Mouse (Mus musculus) kidney, postnatal 0 days (tissue): ENCODE data around the gene Pp2d1. TPM values are rescaled to one million over a fixed set of nuclear protein-coding genes. Genes with fewer than 3 reads are reported as not detected.
A peak's percentile ranks its signal among the peaks of the same experiment; 100 is the strongest.

Experiments used
- ATAC-seq: fragments of 200-750 bp; cut with Nextera tagmentation; replicated peaks from 2 replicates; pipeline ENCODE4 v1.8.0; 2017; ENCODE audit warnings: low read depth, moderate number of reproducible peaks, moderate TSS enrichment, moderate library complexity; ENCODE audit not compliant: low FRiP score
- DNase-seq: peaks from one replicate; pipeline ENCODE4 v3.0.0-alpha.2; 2016; ENCODE audit warnings: low spot score
- H3K27ac ChIP-seq: fragments of 300-500 bp; sonication (generic); 2 replicates; pipeline ENCODE4 v1.5.1; 2014; ENCODE audit warnings: mild to moderate bottlenecking
- H3K27me3 ChIP-seq: fragments of 300-500 bp; sonication (generic); 2 replicates; pipeline ENCODE4 v1.6.1; 2014; ENCODE audit warnings: low read length, mixed read lengths; ENCODE audit not compliant: insufficient read depth
- H3K36me3 ChIP-seq: fragments of 300-500 bp; sonication (generic); 2 replicates; pipeline ENCODE4 v1.6.1; 2014; ENCODE audit warnings: low read length, mixed read lengths; ENCODE audit not compliant: insufficient read depth
- H3K4me1 ChIP-seq: fragments of 300-500 bp; sonication (generic); replicated peaks from 2 replicates; pipeline ENCODE4 v1.6.1; 2014; ENCODE audit warnings: antibody characterized with exemption, low read length, mixed read lengths; ENCODE audit not compliant: insufficient read depth
- H3K4me2 ChIP-seq: fragments of 300-500 bp; sonication (generic); 2 replicates; pipeline ENCODE4 v1.6.1; 2014; ENCODE audit warnings: mild to moderate bottlenecking, low read length, moderate library complexity, mixed read lengths
- H3K4me3 ChIP-seq: fragments of 300-500 bp; sonication (generic); replicated peaks from 2 replicates; pipeline ENCODE4 v1.5.1; 2014; ENCODE audit warnings: low read depth, low read length
- H3K9ac ChIP-seq: fragments of 300-500 bp; sonication (generic); 2 replicates; pipeline ENCODE4 v1.6.1; 2014; ENCODE audit warnings: low read depth, low read length
- H3K9me3 ChIP-seq: fragments of 300-500 bp; sonication (generic); replicated peaks from 2 replicates; pipeline ENCODE4 v1.6.1; 2016; ENCODE audit warnings: low read length, inconsistent platforms, mixed read lengths
- CTCF ChIP-seq: IDR thresholded peaks from 2 replicates; pipeline ENCODE4 v1.5.1; 2016; ENCODE audit warnings: antibody characterized with exemption, low read depth, mild to moderate bottlenecking, moderate library complexity
- WGBS: fragments of 180-500 bp; shearing (Covaris S2); extraction: QIAGEN DNeasy Blood & Tissue Kit; methylation state at CpG from one replicate; pipeline ENCODE4 v1.1.7; 2014; 5-methylcytosine and 5-hydroxymethylcytosine counted together
- polyA plus RNA-seq: library from polyadenylated mRNA; unstranded; fragments of >200 nt; fragmentation: Nextera tagmentation; extraction: Ambion mirVana; gene quantifications from 2 replicates; pipeline ENCODE4 v1.2.1, GENCODE M21; 2015

Gene Pp2d1
- polyA plus RNA-seq, 1 experiment from 2014 or later, result 0.22 TPM

DNA sequence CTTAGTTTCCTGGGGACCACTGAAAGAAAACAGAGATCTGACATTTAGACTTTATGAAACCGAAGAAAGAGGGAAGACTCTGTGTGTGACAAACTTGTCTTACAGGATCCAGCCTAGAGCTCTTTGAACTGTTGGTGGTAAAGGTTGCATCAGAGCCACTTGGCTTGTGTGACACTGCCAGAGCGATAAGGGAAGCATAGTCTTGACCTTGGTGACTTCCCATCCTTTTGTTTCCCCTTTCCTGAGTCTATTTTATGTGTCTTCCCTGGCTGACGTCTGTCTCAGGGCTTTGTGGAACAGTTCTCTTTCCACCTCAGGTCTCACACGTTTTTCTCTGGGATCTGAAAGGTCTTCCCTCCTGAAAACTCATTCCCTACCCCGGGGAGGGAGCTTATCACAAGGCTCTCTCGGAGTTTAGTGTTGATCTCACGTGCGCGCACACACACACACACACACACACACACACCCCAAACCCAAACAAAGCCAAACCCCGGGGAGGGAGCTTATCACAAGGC lies 31.2 kb upstream of the Pp2d1 start:
- WGBS, result 49% methylated on average over 10 of the region's 10 CpGs
- H3K9ac ChIP-seq, result no peak overlapping the region
- no peak for ATAC-seq
- no peaks in the 10 kb centered on the region for H3K9me3 ChIP-seq
- no peaks in the 10 kb centered on the region for H3K27me3 ChIP-seq
- no peaks in the 10 kb centered on the region for H3K36me3 ChIP-seq
- H3K27ac ChIP-seq, result peak overlapping the region; percentile 70; the same call in 1 of the 2 replicates
- peak; percentile 35 for DNase-seq
- TF ChIP-seq CTCF, result no peak
- H3K4me1 ChIP-seq, result peaks cover 8% of the 10 kb centered on the region; the same call in 1 of the 2 replicates
- H3K4me2 ChIP-seq, result no peak overlapping the region; the same call in 1 of the 2 replicates
- H3K4me3 ChIP-seq, result no peak overlapping the region

GRCm38 (mm10) chr17:53569829-53570228 lies 30.6 kb upstream of the Pp2d1 start:
- 0 out of 2 replicates have a peak overlapping the region, but pooled peaks have one; percentile 13 for H3K4me3 ChIP-seq
- no peaks in the 10 kb centered on the region for H3K27me3 ChIP-seq
- peak overlapping the region; percentile 51 for H3K4me2 ChIP-seq
- H3K27ac ChIP-seq, result peak overlapping the region; percentile 70
- TF ChIP-seq CTCF, result no peak
- H3K4me1 ChIP-seq, result peaks cover 8% of the 10 kb centered on the region; the same call in 1 of the 2 replicates
- 18% methylated on average over 6 of the region's 6 CpGs for WGBS
- DNase-seq, result peak; percentile 75
- H3K9me3 ChIP-seq, result no peaks in the 10 kb centered on the region
- H3K36me3 ChIP-seq, result no peaks in the 10 kb centered on the region
- ATAC-seq, result no peak
- H3K9ac ChIP-seq, result no peak overlapping the region

DNA sequence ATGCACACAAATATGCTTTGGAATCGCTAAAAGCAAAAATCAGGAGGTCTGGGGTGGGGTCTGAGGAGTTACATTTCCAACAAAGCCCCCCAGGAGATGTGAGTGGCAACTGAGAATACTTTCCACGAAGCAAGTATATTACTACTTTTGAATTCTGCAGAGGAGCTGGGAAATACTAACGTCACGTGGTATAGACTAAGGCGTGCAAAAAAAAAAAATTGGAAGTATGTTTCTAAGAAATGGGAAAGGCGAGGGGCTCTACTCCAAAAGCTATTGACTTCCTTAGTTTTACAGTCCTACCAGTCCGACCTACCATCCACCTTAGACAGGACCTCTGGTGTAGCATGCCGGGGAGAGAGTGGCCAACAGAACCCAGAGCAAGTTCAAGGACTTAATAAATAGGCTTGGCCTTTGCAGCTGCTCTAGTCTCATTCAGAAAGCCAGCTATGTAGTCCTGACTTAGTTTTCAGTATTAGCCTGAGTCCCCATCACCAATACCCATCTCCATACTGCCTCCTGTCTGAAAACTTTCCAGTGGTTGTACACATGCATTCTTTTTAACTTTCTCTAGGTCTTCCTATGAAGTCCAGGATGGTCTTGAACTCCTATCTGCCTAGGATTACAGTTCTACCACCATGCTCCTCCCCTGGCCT lies 29.6 kb upstream of the Pp2d1 start:
- peak overlapping the region; percentile 96; the same call in 1 of the 2 replicates for H3K27ac ChIP-seq
- peak overlapping the region; percentile 89 for H3K4me3 ChIP-seq
- peaks cover 8% of the 10 kb centered on the region; the same call in 1 of the 2 replicates for H3K4me1 ChIP-seq
- H3K27me3 ChIP-seq, result no peaks in the 10 kb centered on the region
- peak overlapping the region; percentile 94 for H3K9ac ChIP-seq
- H3K36me3 ChIP-seq, result no peaks in the 10 kb centered on the region
- peak; percentile 10; the same call in 1 of the 2 replicates for TF ChIP-seq CTCF
- 49% methylated on average over 8 of the region's 8 CpGs for WGBS
- DNase-seq (no peak), ATAC-seq (no peak)
- H3K9me3 ChIP-seq, result no peaks in the 10 kb centered on the region
- peak overlapping the region; percentile 99 for H3K4me2 ChIP-seq

GRCm38 (mm10) chr17:53568118-53568517 lies 28.9 kb upstream of the Pp2d1 start:
- WGBS, result 0% methylated on average over 15 of the region's 15 CpGs
- ATAC-seq, result peak; percentile 77
- TF ChIP-seq CTCF, result no peak
- DNase-seq, result peak; percentile 92
- Histone ChIP-seq H3K27ac (peak overlapping the region; percentile 96), H3K27me3 (no peaks in the 10 kb centered on the region), H3K4me1 (peaks cover 8% of the 10 kb centered on the region; the same call in 1 of the 2 replicates), H3K9ac (peak overlapping the region; percentile 94), H3K4me2 (peak overlapping the region; percentile 99), H3K36me3 (no peaks in the 10 kb centered on the region), H3K9me3 (no peaks in the 10 kb centered on the region), H3K4me3 (peak overlapping the region; percentile 89)

GRCm38 (mm10) chr17:53567346-53568101 lies 28.3 kb upstream of the Pp2d1 start:
- H3K27ac ChIP-seq, result peak overlapping the region; percentile 96
- H3K9ac ChIP-seq, result peak overlapping the region; percentile 94
- H3K4me1 ChIP-seq, result peaks cover 8% of the 10 kb centered on the region; the same call in 1 of the 2 replicates
- H3K9me3 ChIP-seq, result no peaks in the 10 kb centered on the region
- H3K4me2 ChIP-seq, result peak overlapping the region; percentile 99
- H3K4me3 ChIP-seq, result peak overlapping the region; percentile 89
- under 1% methylated on average over 56 of the region's 67 CpGs for WGBS
- DNase-seq (peak; percentile 42), ATAC-seq (peak; percentile 67)
- TF ChIP-seq CTCF, result peak; percentile 18
- H3K27me3 ChIP-seq, result no peaks in the 10 kb centered on the region
- H3K36me3 ChIP-seq, result no peaks in the 10 kb centered on the region

GRCm38 (mm10) chr17:53566919-53567345 lies 27.7 kb upstream of the Pp2d1 start:
- no peaks in the 10 kb centered on the region for H3K9me3 ChIP-seq
- peak overlapping the region; percentile 99 for H3K4me2 ChIP-seq
- H3K36me3 ChIP-seq, result no peaks in the 10 kb centered on the region
- ATAC-seq, result peak; percentile 78
- H3K27me3 ChIP-seq, result no peaks in the 10 kb centered on the region
- H3K27ac ChIP-seq, result peak overlapping the region; percentile 96
- peak; percentile 25; the same call in 1 of the 2 replicates for TF ChIP-seq CTCF
- 0% methylated on average over 32 of the region's 51 CpGs for WGBS
- peak overlapping the region; percentile 94 for H3K9ac ChIP-seq
- peaks cover 8% of the 10 kb centered on the region; the same call in 1 of the 2 replicates for H3K4me1 ChIP-seq
- peak overlapping the region; percentile 89 for H3K4me3 ChIP-seq
- peak; percentile 90 for DNase-seq
